Mouse (Mus musculus) cortical plate, adult 2 months (tissue): ENCODE measurements around the gene Hltf. TPM values are rescaled to one million over a fixed set of nuclear protein-coding genes. Genes with fewer than 3 reads are reported as not detected.
"Not testable (repeated sequence)": the region's sequence is repeated elsewhere in the genome, so short reads cannot be mapped to it uniquely, and the experiment has no call there.

Source experiments
- H3K27ac ChIP-seq: fragments of 200-500 bp; 2 replicates; pipeline ENCODE4 v1.5.1; 2012; ENCODE audit warnings: low read length, control low read depth, inconsistent platforms; ENCODE audit not compliant: insufficient read depth
- H3K4me1 ChIP-seq: fragments of 200-500 bp; 2 replicates; pipeline ENCODE4 v1.6.1; 2011; ENCODE audit warnings: low read length; ENCODE audit not compliant: control insufficient read depth, insufficient read depth
- H3K4me3 ChIP-seq: fragments of 200-500 bp; 2 replicates; pipeline ENCODE4 v1.5.1; 2011; ENCODE audit warnings: mild to moderate bottlenecking, low read length, control low read depth; ENCODE audit not compliant: insufficient read depth
- CTCF ChIP-seq: fragments of 200-500 bp; IDR thresholded peaks from 2 replicates; pipeline ENCODE4 v1.5.1; 2011; ENCODE audit warnings: mild to moderate bottlenecking, control low read depth, low read length; ENCODE audit not compliant: insufficient read depth; ENCODE audit errors: extremely low read depth
- POLR2A ChIP-seq: fragments of 200-500 bp; IDR thresholded peaks from 2 replicates; pipeline ENCODE4 v1.6.1; 2011; ENCODE audit warnings: mild to moderate bottlenecking, low read length, control low read depth; ENCODE audit not compliant: insufficient read depth; ENCODE audit errors: extremely low read depth
- polyA plus RNA-seq: library from polyadenylated mRNA; depleted of rRNA; stranded (reverse); fragments of >200 nt; gene quantifications from 2 replicates; pipeline ENCODE4 v1.2.3, GENCODE M21; 2012

Hltf gene
- polyA plus RNA-seq, 1 experiment, result 14.7 TPM

DNA sequence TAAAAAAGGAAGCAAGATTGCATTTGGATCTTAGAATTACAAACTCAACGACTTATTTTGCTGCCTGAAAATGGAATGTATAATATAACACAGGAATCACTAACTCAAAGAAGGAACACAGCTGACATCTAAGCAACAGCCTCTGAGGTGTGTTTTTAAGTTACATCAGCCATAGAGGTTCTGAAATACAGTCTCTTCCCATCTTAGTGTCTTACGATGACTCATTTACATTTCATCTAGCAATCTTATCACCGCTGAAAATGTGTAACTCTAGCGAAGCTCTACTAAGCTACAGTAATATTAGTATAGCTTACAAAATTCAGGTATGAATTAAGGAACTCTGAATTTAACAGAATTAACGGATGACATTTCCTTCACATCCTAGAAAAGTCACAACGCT, 26.8 kb upstream of the Hltf start:
- Histone ChIP-seq H3K4me1 (peaks cover 8% of the 10 kb centered on the region), H3K4me3 (no peak overlapping the region), H3K27ac (no peak overlapping the region)
- TF ChIP-seq POLR2A (no peak), CTCF (no peak)

DNA sequence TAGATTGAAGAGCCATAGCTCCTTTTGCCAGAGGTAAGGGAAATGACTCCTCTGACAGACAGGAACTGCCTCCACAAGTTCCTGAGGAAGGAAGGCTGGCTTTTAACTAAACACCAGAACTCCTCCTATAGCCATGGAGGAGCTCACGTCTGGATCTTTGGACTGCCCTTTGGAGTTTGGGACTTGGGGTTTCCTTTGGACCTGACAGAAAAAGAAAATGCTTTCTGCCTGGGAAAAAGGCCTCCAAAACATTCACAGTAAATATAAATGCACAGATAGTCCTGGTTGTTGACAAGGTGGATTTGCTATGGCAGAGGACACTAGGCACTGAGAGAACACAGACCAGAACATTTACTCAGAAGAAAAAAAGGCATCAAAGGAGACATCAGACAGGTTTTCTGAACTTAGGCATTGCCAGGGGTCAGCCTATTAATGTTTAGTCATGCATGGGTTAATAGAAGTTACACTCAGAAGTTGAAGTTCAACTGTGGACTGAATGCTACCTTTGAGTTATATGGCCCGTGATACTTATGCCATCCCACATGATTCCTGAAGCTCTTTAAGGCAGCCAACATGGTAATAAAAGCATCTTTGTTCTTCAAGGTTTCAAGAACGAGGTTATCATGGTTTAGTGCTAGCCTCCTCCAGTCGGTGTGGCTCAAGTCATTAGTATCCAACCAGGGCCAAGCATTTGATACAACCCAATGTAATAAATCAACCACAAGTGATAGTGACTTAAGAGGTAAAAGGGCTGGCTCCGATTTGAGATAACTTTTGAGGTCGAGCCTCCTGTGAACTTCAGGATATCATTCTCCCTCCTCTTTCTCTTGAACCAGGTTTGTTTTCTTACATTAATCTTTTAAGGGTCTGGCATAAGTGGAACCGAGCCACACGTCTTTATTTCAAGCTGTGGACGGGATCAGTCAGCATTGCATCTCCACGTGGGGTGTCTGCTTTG, 23.6 kb upstream of the Hltf start:
- no peak for TF ChIP-seq CTCF
- TF ChIP-seq POLR2A, result no peak
- H3K4me1 ChIP-seq, result peaks cover 8% of the 10 kb centered on the region
- peak overlapping the region; percentile 93 for H3K4me3 ChIP-seq
- no peak overlapping the region for H3K27ac ChIP-seq

GRCm38 (mm10) chr3:20034719-20035404, 22.7 kb upstream of the Hltf start, which contains the start of gene Hps3:
Gene Hps3 (minus strand): TSS chr3:20035315.
- Histone ChIP-seq H3K27ac (peak within 1 kb of the TSS; percentile 74; the same call in 1 of the 2 replicates), H3K4me3 (peak within 1 kb of the TSS; percentile 93), H3K4me1 (peaks cover 8% of the 10 kb centered on the region)
- TF ChIP-seq CTCF (no peak), POLR2A (peak; percentile 63; the same call in 1 of the 2 replicates)

GRCm38 (mm10) chr3:20036069-20036468, 21.5 kb upstream of the Hltf start:
- H3K4me1 ChIP-seq, result peaks cover 8% of the 10 kb centered on the region
- no peak for TF ChIP-seq CTCF
- TF ChIP-seq POLR2A, result no peak
- H3K4me3 ChIP-seq, result no peak overlapping the region
- no peak overlapping the region for H3K27ac ChIP-seq

- H3K4me3 ChIP-seq, H3K4me1 ChIP-seq, H3K27ac ChIP-seq: not testable (repeated sequence)
Observed at GRCm38 (mm10) chr3:20041461-20041860, 16.1 kb upstream of the Hltf start.

DNA sequence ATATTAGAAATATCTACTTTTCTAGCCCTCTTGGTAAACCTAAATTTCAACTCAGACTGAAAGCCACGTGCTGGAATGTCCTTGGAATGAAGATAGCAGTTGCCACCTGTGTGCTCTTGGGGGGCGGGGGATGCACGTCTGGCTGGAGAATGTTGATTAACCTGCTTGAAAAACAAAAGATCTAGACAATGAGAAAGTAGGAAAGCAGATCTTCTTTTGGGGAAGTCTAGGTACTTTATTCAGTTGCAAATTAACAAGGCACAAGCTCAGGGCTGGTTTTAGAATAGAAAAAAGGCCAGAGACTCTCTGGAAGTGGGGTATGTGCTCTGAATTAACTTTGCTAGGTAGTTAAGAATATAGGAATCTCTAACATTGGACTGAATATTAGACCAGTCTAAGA, 12.9 kb upstream of the Hltf start:
- not testable (repeated sequence) for H3K4me1 ChIP-seq, H3K4me3 ChIP-seq, H3K27ac ChIP-seq

DNA sequence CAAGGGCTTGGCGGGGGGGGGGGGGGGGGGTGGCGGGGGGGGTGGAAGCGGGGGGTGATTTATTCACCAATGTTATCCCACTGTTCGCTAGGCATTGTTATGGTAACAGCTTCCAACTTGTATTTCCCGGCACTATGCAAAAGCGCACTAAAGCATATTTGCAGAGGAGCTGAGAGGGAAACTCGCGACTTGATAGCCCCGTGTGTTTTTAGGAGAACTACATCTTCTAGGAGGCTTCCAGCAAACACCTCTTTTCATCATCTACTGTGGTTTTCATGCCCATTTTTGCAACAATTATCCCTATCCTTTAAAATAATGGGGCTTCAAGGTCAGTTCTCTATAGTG, 558 bp downstream of the Hltf start:
- TF ChIP-seq CTCF, result no peak
- Histone ChIP-seq H3K4me1 (no peaks in the 10 kb centered on the region), H3K4me3 (peak overlapping the region; percentile 70), H3K27ac (no peak overlapping the region)

DNA sequence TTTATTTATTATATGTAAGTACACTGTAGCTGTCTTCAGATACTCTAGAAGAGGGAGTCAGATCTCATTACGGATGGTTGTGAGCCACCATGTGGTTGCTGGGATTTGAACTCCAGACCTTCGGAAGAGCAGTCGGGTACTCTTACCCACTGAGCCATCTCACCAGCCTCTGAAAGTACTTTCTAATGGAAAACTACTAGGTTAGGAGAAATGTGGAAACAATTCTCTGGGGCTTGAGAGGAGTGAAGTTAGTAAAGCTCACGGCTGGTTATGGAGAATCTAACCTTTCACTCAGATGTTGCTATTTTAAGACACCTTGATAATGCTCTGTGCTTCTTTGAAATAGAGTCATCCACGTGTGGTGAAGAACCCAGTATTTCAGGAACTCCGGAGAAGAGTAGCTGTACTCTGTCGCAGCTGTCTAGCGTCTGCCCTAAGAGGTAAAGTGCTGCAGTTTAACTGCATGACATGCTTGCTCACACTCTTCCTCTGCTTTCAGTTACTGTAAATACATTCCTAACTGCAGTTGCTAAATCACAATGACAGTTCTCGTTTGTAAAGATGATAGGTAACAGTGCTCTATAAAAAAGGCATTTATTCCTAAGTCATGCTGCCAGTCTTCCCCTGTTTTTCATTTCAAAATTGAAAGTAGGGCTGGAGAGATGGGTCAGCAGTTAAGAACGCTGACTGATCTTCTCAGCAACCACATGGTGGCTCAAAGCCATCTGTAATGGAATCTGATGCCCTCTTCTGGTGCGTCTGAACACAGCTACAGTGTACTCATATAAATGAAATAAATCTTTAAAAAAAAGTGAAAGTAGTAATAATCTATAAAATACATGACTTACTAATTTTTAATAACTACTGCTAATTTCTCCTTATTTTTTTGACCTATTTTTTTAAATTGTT, 18.8 kb downstream of the Hltf start:
- no peaks in the 10 kb centered on the region for H3K4me1 ChIP-seq
- no peak overlapping the region for H3K4me3 ChIP-seq
- no peak overlapping the region for H3K27ac ChIP-seq
- TF ChIP-seq POLR2A, result no peak
- peak; percentile 28; the same call in 1 of the 2 replicates for TF ChIP-seq CTCF

DNA sequence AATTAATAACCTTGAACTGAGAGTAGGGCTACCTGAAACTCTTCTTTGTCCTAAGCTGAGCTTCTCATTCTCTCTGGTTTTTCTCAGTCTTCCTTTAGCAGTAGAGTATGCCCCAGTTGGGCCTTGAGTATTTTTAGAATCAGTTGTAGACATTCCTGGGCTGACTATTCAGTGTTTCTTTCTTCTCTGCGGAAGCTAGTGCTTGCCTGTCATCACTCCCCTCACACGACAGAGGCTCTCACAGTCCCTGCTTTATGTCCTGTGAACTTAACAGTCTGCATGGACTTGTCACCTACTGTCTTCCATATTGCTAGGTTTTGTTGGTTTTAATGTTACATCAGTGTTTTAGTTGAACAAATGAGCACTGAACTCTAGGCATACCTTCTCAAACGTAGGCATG, 24.6 kb downstream of the Hltf start:
- TF ChIP-seq POLR2A (no peak), CTCF (no peak)
- H3K27ac ChIP-seq, result no peak overlapping the region

GRCm38 (mm10) chr3:20103830-20104229, 46.2 kb downstream of the Hltf start:
- Histone ChIP-seq H3K27ac (no peak overlapping the region), H3K4me1 (no peaks in the 10 kb centered on the region), H3K4me3 (no peak overlapping the region)
- TF ChIP-seq POLR2A (no peak), CTCF (no peak)

More for the DNA sequence above, 24.6 kb downstream of the Hltf start:
- H3K4me3 ChIP-seq, result no peak overlapping the region
- H3K4me1 ChIP-seq, result no peaks in the 10 kb centered on the region
